Mouse (Mus musculus): ENCODE data around the gene 1700122O11Rik.
A peak's percentile ranks its signal among the peaks of the same experiment; 100 is the strongest.

Gene 1700122O11Rik

GRCm38 (mm10) chr17:48038193-48038592 lies at the start of gene 1700122O11Rik:
1700122O11Rik (minus strand) TSS chr17:48038293.
- no peak for TF ChIP-seq GATA4 (IDR thresholded peaks at IDR 0.05; ENCODE audit: insufficient replicate concordance, low read length)

DNA sequence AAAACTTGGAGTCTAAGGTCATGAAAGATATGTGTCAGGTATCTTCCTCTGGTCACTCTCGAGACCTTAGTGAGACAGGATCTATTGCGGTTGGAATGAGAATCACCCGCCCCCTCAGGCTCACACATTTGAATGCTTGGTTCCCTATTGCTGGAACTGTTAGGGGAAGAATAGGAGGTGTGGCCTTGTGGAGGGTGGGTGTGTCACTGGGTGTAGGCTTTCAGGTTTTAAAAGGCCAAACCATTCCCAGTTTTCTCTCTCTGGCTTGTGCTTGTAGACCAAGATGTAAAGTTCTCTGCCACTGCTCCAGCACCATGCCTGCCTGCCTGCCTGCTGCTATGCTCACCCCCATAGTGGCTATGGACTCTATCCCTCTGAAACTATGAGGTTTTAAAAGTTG lies 42.5 kb upstream of the 1700122O11Rik start:
- no peak for TF ChIP-seq GATA4 (IDR thresholded peaks at IDR 0.05; ENCODE audit: insufficient replicate concordance, low read length)

GRCm38 (mm10) chr17:48067729-48068128 lies 29.6 kb upstream of the 1700122O11Rik start:
- no peak for TF ChIP-seq GATA4 (IDR thresholded peaks at IDR 0.05; ENCODE audit: insufficient replicate concordance, low read length)

DNA sequence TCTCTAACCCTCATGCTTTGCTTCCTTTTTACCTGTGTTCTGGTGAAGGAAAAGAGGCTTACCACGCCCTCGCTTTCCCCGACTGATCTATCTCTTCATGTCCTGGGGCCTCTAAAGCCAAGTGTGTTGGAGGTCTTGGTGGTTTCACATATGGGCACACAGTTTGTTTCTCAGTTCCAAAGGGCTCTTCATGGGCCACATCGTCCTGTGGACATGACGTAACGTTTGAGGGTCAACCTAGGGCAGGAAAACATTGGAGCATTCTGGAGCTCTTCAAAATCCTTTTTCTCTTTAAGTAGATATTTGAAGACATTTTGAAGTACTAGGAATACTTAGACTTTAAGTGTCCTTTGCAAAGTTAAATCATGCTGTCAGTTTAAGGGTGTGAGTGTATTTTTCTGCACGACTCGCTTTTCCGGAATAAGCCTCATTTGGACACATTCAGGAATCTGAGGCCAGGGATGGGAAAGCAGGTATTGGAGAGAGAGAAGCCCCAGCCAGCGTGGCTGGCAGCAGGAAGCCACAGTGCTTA lies 29.1 kb upstream of the 1700122O11Rik start:
- TF ChIP-seq GATA4 (IDR thresholded peaks at IDR 0.05; ENCODE audit: insufficient replicate concordance, low read length) = no peak

GRCm38 (mm10) chr17:48065081-48065501 lies 27.0 kb upstream of the 1700122O11Rik start:
- TF ChIP-seq GATA4 (IDR thresholded peaks at IDR 0.05; ENCODE audit: insufficient replicate concordance, low read length) = no peak

- TF ChIP-seq GATA4 (IDR thresholded peaks at IDR 0.05; ENCODE audit: insufficient replicate concordance, low read length) = no peak
Measured at GRCm38 (mm10) chr17:48064196-48064843, 26.2 kb upstream of the 1700122O11Rik start.

- no peak for TF ChIP-seq GATA4 (IDR thresholded peaks at IDR 0.05; ENCODE audit: insufficient replicate concordance, low read length)
Measured at GRCm38 (mm10) chr17:48057382-48057781, 19.3 kb upstream of the 1700122O11Rik start.

DNA sequence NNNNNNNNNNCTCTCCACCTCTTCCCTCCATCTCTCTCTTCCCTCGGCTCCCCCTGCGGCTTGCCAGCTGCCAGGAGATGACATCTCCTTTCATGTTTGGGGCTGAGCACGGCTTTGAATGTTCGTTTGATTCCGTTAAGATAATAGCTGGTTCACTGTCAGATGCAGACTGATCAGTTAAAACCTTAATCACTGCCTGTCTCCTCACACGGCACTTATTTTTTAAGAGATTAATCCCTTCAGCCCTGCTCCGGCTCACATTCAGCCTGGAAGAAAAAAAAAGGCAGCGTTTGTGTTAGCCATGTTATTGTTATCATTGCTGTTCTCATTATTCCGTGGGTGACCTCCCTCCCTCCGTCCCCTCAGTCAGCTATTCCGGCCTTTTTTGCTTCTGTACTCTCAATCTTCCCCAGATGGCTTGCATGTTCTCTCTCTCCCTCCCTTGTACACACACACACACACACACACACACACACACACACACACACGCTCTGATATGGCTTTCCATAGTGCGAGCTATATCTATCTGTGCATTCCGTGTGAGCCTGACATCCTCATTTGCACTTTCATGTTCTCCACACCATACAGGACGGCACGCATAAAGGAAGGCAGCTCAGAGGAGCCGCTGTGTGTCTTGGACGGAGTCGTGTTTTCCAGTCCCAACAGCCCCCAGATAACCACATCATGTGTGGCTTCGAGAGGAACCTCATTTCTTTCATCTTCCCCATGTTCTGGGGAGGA lies 17.2 kb upstream of the 1700122O11Rik start:
- TF ChIP-seq GATA4 (IDR thresholded peaks at IDR 0.05; ENCODE audit: insufficient replicate concordance, low read length) = no peak

- no peak for TF ChIP-seq GATA4 (IDR thresholded peaks at IDR 0.05; ENCODE audit: insufficient replicate concordance, low read length)
Measured at GRCm38 (mm10) chr17:48053646-48054045, 15.6 kb upstream of the 1700122O11Rik start.

GRCm38 (mm10) chr17:48052338-48053067 lies 14.4 kb upstream of the 1700122O11Rik start:
- no peak for TF ChIP-seq GATA4 (IDR thresholded peaks at IDR 0.05; ENCODE audit: insufficient replicate concordance, low read length)

GRCm38 (mm10) chr17:48051638-48052337 lies 13.7 kb upstream of the 1700122O11Rik start:
- TF ChIP-seq GATA4 (IDR thresholded peaks at IDR 0.05; ENCODE audit: insufficient replicate concordance, low read length) = no peak

- TF ChIP-seq GATA4 (IDR thresholded peaks at IDR 0.05; ENCODE audit: insufficient replicate concordance, low read length) = no peak
Measured at GRCm38 (mm10) chr17:48045631-48046030, 7.5 kb upstream of the 1700122O11Rik start.

DNA sequence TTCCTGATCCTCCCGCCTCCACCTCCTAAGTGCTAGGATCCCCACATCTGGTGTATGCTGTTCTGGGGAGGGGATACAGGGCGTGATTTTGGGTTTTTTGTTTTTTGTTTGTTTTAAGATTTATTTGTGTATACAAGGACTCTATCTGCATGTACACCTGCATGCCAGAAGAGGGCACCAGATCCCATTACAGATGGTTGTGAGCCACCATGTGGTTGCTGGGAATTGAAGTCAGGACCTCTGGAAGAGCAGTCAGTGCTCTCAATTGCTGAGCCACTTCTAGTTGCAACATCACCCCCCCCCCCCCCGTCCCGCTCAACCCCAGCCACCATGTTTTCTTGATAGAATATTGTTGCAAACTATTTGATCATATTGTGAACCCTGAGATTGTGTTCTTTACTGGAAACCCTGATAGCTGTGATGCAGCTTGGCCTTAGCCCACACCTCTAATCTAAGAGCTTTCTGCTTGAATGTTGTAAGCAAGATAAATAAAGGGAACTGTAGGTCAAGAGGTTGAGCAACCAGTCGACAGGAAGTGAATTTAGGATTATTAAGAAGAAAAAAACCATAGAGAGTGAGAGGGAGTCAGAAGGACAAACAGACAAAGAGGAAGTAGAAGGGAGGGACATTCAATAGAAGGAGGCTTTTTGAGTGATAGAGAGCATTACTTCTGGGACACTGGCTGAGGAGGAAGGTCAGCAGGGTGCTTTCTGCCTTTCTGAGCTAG lies 5.2 kb upstream of the 1700122O11Rik start:
- peak; percentile 37; the same call in 1 of the 2 replicates for TF ChIP-seq GATA4 (IDR thresholded peaks at IDR 0.05; ENCODE audit: insufficient replicate concordance, low read length)

All from liver, adult (tissue).